Mouse (Mus musculus) megakaryocyte-erythroid progenitor cell, adult 5-6 weeks (primary cell): Measurements from ENCODE around the gene Zfp110. TPM values are rescaled to one million over a fixed set of nuclear protein-coding genes. Genes with fewer than 3 reads are reported as not detected.
"Not testable (repeated sequence)": the region's sequence is repeated elsewhere in the genome, so short reads cannot be mapped to it uniquely, and the experiment has no call there.

Experiments used
- ATAC-seq: replicated peaks from 2 replicates; pipeline ENCODE4 v1.8.0; 2016; ENCODE audit warnings: mild to moderate bottlenecking, inconsistent platforms; ENCODE audit not compliant: severe bottlenecking, poor library complexity, low FRiP score, low TSS enrichment
- total RNA-seq, 2 experiments: library from RNA; stranded (forward) in 1 of 2; stranded (reverse) in 1 of 2; fragments of 200-1000, 215-1000 nt in 1 of 2; fragments of >200 nt in 1 of 2; fragmentation: Nextera tagmentation in 1 of 2; gene quantifications; 2 replicates each; pipeline ENCODE4 v1.2.3; 2014 to 2017

Gene Zfp110
- total RNA-seq (2014; fragmentation: Nextera tagmentation) (26.7 and 30.6 TPM in 2 replicates), total RNA-seq (2017) (38.0 and 38.1 TPM in 2 replicates)

- peak; percentile 97 for ATAC-seq
Measured at GRCm38 (mm10) chr7:12834162-12835120, at the start of gene Zfp110. Gene Zfp110 (plus strand): TSS chr7:12834761.

GRCm38 (mm10) chr7:12787333-12787732 is 47.2 kb upstream of the Zfp110 start:
- ATAC-seq: no peak

- no peak for ATAC-seq
Measured at GRCm38 (mm10) chr7:12788025-12788424, 46.5 kb upstream of the Zfp110 start.

GRCm38 (mm10) chr7:12792624-12793023 is 41.9 kb upstream of the Zfp110 start:
- ATAC-seq: not testable (repeated sequence)

- ATAC-seq: no peak
Measured at GRCm38 (mm10) chr7:12797971-12798370, 36.6 kb upstream of the Zfp110 start.

GRCm38 (mm10) chr7:12799554-12799953 is 35.0 kb upstream of the Zfp110 start:
- ATAC-seq: no peak

GRCm38 (mm10) chr7:12802866-12803726 is 31.5 kb upstream of the Zfp110 start, which contains the start of gene Zscan18:
Gene Zscan18 (minus strand): TSS chr7:12803635.
- peak; percentile 98 for ATAC-seq

GRCm38 (mm10) chr7:12803727-12804071 is 30.9 kb upstream of the Zfp110 start:
- peak; percentile 48; the same call in 1 of the 2 replicates for ATAC-seq

GRCm38 (mm10) chr7:12815566-12815965 is 19.0 kb upstream of the Zfp110 start:
- ATAC-seq: no peak

GRCm38 (mm10) chr7:12818521-12819295 is 15.9 kb upstream of the Zfp110 start, which contains the start of gene Zfp329:
Gene Zfp329 (minus strand): TSS chr7:12818858.
- peak; percentile 99 for ATAC-seq

GRCm38 (mm10) chr7:12835193-12835671 is 671 bp downstream of the Zfp110 start:
- peak; percentile 39 for ATAC-seq

- ATAC-seq: no peak
Measured at GRCm38 (mm10) chr7:12835779-12836178, 1.2 kb downstream of the Zfp110 start.

GRCm38 (mm10) chr7:12874301-12874700 is 39.7 kb downstream of the Zfp110 start:
- ATAC-seq: 0 out of 2 replicates have a peak, but pooled peaks have one; percentile 55

- ATAC-seq: no peak
Measured at GRCm38 (mm10) chr7:12880036-12880435, 45.5 kb downstream of the Zfp110 start.

GRCm38 (mm10) chr7:12880497-12880896 is 45.9 kb downstream of the Zfp110 start:
- not testable (repeated sequence) for ATAC-seq

GRCm38 (mm10) chr7:12880911-12881660 is 46.5 kb downstream of the Zfp110 start, which contains the start of gene Zfp128:
Gene Zfp128 (plus strand): TSS chr7:12881177.
- ATAC-seq: peak; percentile 100

GRCm38 (mm10) chr7:12886563-12887266 is 52.2 kb downstream of the Zfp110 start:
- ATAC-seq: no peak

GRCm38 (mm10) chr7:12887585-12887984 is 53.0 kb downstream of the Zfp110 start:
- ATAC-seq: no peak
